Mouse (Mus musculus) megakaryocyte progenitor cell, adult 5-6 weeks (primary cell): ENCODE results near the gene Agbl4. TPM values are rescaled to one million over a fixed set of nuclear protein-coding genes. Genes with fewer than 3 reads are reported as not detected.
A peak's percentile ranks its signal among the peaks of the same experiment; 100 is the strongest.

ENCODE experiments used
- ATAC-seq: replicated peaks from 2 replicates; pipeline ENCODE4 v1.8.0; 2016; ENCODE audit warnings: mild to moderate bottlenecking, moderate TSS enrichment, inconsistent platforms; ENCODE audit not compliant: poor library complexity
- total RNA-seq, 2 experiments: library from RNA; stranded (forward) in 1 of 2; stranded (reverse) in 1 of 2; fragments of 157-497, 149-512 nt in 1 of 2; fragments of 200-1000 nt in 1 of 2; gene quantifications; 2 replicates each; pipeline versions ENCODE4 v1.2.3 to v1.2.4; 2015 to 2017

Gene Agbl4
- total RNA-seq, 2 experiments from 2014 or later: not detected

GRCm38 (mm10) chr4:111377159-111377558 lies 979.7 kb downstream of the Agbl4 start:
- ATAC-seq: no peak

- ATAC-seq: no peak
Measured at GRCm38 (mm10) chr4:111378071-111378470, 980.6 kb downstream of the Agbl4 start.

- no peak for ATAC-seq
Measured at GRCm38 (mm10) chr4:111383101-111383500, 985.6 kb downstream of the Agbl4 start.

- ATAC-seq: no peak
Measured at GRCm38 (mm10) chr4:111390736-111391135, 993.3 kb downstream of the Agbl4 start.

- ATAC-seq: no peak
Measured at GRCm38 (mm10) chr4:111399784-111400183, 1002.3 kb downstream of the Agbl4 start.

GRCm38 (mm10) chr4:111400676-111401075 lies 1003.2 kb downstream of the Agbl4 start:
- no peak for ATAC-seq

- ATAC-seq: no peak
Measured at GRCm38 (mm10) chr4:111403243-111403642, 1005.8 kb downstream of the Agbl4 start.

- no peak for ATAC-seq
Measured at GRCm38 (mm10) chr4:111410731-111411130, 1013.3 kb downstream of the Agbl4 start.

GRCm38 (mm10) chr4:111414399-111414798 lies 1016.9 kb downstream of the Agbl4 start:
- ATAC-seq: no peak

GRCm38 (mm10) chr4:111414818-111415488 lies 1017.5 kb downstream of the Agbl4 start, which contains the start of gene Bend5:
TSS of gene Bend5 (plus strand) at chr4:111415006.
- ATAC-seq: peak; percentile 74

GRCm38 (mm10) chr4:111416126-111416525 lies 1018.7 kb downstream of the Agbl4 start:
- peak; percentile 35 for ATAC-seq

- no peak for ATAC-seq
Measured at GRCm38 (mm10) chr4:111416551-111416950, 1019.1 kb downstream of the Agbl4 start.

- ATAC-seq: no peak
Measured at GRCm38 (mm10) chr4:111417716-111418115, 1020.3 kb downstream of the Agbl4 start.

GRCm38 (mm10) chr4:111419476-111419875 lies 1022.0 kb downstream of the Agbl4 start:
- ATAC-seq: no peak

- ATAC-seq: no peak
Measured at GRCm38 (mm10) chr4:111420031-111420430, 1022.6 kb downstream of the Agbl4 start.

- ATAC-seq: no peak
Measured at GRCm38 (mm10) chr4:111420955-111421354, 1023.5 kb downstream of the Agbl4 start.

GRCm38 (mm10) chr4:111421785-111422184 lies 1024.3 kb downstream of the Agbl4 start:
- ATAC-seq: no peak

- no peak for ATAC-seq
Measured at GRCm38 (mm10) chr4:111424371-111424950, 1027.0 kb downstream of the Agbl4 start.

GRCm38 (mm10) chr4:111425170-111425569 lies 1027.7 kb downstream of the Agbl4 start:
- no peak for ATAC-seq

GRCm38 (mm10) chr4:111431186-111431585 lies 1033.7 kb downstream of the Agbl4 start:
- ATAC-seq: no peak

- ATAC-seq: no peak
Measured at GRCm38 (mm10) chr4:111432013-111432412, 1034.6 kb downstream of the Agbl4 start.

- no peak for ATAC-seq
Measured at GRCm38 (mm10) chr4:111432417-111432816, 1035.0 kb downstream of the Agbl4 start.

GRCm38 (mm10) chr4:111441709-111442108 lies 1044.2 kb downstream of the Agbl4 start:
- ATAC-seq: peak; percentile 23; the same call in 1 of the 2 replicates
